Mouse (Mus musculus): ENCODE measurements around the gene Fbxl21. TPM values are rescaled to one million over a fixed set of nuclear protein-coding genes. Genes with fewer than 3 reads are reported as not detected.

Fbxl21 gene
- polyA plus RNA-seq, 1 experiment = 2.2 TPM

GRCm38 (mm10) chr13:56529031-56529430 is 6.8 kb downstream of the Fbxl21 start:
- no peaks in the 10 kb centered on the region for H3K36me3 ChIP-seq (ENCODE audit: control insufficient read depth, insufficient read depth, low read length)
- H3K4me3 ChIP-seq (ENCODE audit: low read depth, low read length) = no peak overlapping the region
- no peak for TF ChIP-seq POLR2A (IDR thresholded peaks at IDR 0.05; ENCODE audit: low read depth, low read length)
- TF ChIP-seq CTCF (IDR thresholded peaks at IDR 0.05; ENCODE audit: extremely low read depth, insufficient read length, insufficient replicate concordance, low read depth, low read length) = no peak
- 0 out of 2 replicates have a peak, but pooled peaks cover 3% of the 10 kb centered on the region for H3K4me1 ChIP-seq (ENCODE audit: control insufficient read depth, insufficient read depth, insufficient read length, low read length)
- no peak overlapping the region for H3K27ac ChIP-seq (ENCODE audit: insufficient read depth, low read depth, low read length)
- no peaks in the 10 kb centered on the region for H3K27me3 ChIP-seq (ENCODE audit: control insufficient read depth, insufficient read depth, low read length)
- 24% methylated on average over 4 of the region's 4 CpGs for WGBS

DNA sequence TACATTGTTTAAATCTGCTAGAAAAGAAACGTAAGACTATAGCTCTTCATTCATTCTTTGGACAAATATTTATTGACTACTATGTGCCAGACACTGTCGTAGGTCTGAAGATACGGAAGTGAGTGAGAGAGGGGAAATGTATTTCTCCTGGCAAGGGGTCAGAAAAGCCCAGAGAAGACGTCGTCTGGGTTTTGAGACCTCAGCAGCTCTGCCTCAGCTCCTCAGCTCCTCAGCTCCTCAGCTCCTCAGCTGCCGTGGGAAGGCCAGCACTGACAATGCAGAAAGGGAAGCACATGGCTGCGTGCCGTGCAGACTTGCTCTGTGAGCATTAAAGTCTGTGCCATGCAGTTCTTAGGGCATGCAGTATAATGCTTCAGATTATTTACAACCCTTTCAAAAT is 7.4 kb downstream of the Fbxl21 start:
- 59% methylated on average over 8 of the region's 8 CpGs for WGBS
- H3K27me3 ChIP-seq (ENCODE audit: control insufficient read depth, insufficient read depth, low read length) = no peaks in the 10 kb centered on the region
- TF ChIP-seq CTCF (IDR thresholded peaks at IDR 0.05; ENCODE audit: extremely low read depth, insufficient read length, insufficient replicate concordance, low read depth, low read length) (no peak), POLR2A (IDR thresholded peaks at IDR 0.05; ENCODE audit: low read depth, low read length) (no peak)

DNA sequence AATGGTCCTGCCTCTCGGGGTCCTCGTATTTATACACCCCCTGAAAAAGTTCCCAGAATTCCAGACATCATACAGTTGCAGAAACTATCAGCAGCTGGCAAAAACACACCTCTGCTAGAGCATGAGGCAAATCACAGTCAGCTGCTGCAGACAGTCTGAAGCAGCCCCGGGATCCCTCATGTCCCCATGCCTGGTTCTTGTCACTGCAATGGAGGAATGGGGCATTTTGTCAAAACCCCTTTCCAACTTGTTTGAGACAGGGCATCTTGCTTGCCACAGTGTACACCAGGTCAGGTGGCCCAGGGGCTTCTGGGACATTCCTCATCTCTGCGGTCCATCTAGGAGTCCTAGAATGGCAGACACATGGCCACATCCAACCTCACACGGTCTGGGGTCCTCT is 12.7 kb downstream of the Fbxl21 start:
- WGBS = 88% methylated on average over 5 of the region's 5 CpGs
- Histone ChIP-seq H3K4me1 (ENCODE audit: control insufficient read depth, insufficient read depth, insufficient read length, low read length) (no peaks in the 10 kb centered on the region), H3K36me3 (ENCODE audit: control insufficient read depth, insufficient read depth, low read length) (no peaks in the 10 kb centered on the region), H3K27me3 (ENCODE audit: control insufficient read depth, insufficient read depth, low read length) (no peaks in the 10 kb centered on the region), H3K4me3 (ENCODE audit: low read depth, low read length) (no peak overlapping the region), H3K27ac (ENCODE audit: insufficient read depth, low read depth, low read length) (no peak overlapping the region)
- TF ChIP-seq POLR2A (IDR thresholded peaks at IDR 0.05; ENCODE audit: low read depth, low read length) = no peak
- no peak for TF ChIP-seq CTCF (IDR thresholded peaks at IDR 0.05; ENCODE audit: extremely low read depth, insufficient read length, insufficient replicate concordance, low read depth, low read length)

More for the DNA sequence above, 7.4 kb downstream of the Fbxl21 start:
- Histone ChIP-seq H3K4me1 (ENCODE audit: control insufficient read depth, insufficient read depth, insufficient read length, low read length) (0 out of 2 replicates have a peak, but pooled peaks cover 3% of the 10 kb centered on the region), H3K27ac (ENCODE audit: insufficient read depth, low read depth, low read length) (no peak overlapping the region), H3K36me3 (ENCODE audit: control insufficient read depth, insufficient read depth, low read length) (no peaks in the 10 kb centered on the region), H3K4me3 (ENCODE audit: low read depth, low read length) (no peak overlapping the region)

DNA sequence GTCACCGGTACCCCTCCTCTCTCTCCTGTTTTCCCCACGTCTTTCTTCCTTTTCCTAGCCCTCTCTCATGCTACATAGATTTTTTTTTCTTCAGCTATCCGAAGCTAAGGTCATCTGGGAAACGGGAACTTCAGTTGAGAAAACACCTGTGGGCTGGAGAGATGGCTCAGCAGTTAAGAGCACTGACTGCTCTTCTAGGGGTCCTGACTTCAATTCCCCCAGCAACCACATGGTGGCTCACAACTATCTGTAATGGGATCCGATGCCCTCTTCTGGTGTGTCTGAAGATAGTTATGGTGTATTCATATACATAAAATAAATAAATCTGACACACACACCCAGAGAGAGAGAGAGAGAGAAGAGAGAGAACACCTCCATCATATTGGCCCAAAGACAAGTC is 13.3 kb downstream of the Fbxl21 start:
- TF ChIP-seq POLR2A (IDR thresholded peaks at IDR 0.05; ENCODE audit: low read depth, low read length) = no peak
- no peak for TF ChIP-seq CTCF (IDR thresholded peaks at IDR 0.05; ENCODE audit: extremely low read depth, insufficient read length, insufficient replicate concordance, low read depth, low read length)
- no peaks in the 10 kb centered on the region for H3K4me1 ChIP-seq (ENCODE audit: control insufficient read depth, insufficient read depth, insufficient read length, low read length)
- no peak overlapping the region for H3K27ac ChIP-seq (ENCODE audit: insufficient read depth, low read depth, low read length)
- no peaks in the 10 kb centered on the region for H3K36me3 ChIP-seq (ENCODE audit: control insufficient read depth, insufficient read depth, low read length)
- no peak overlapping the region for H3K4me3 ChIP-seq (ENCODE audit: low read depth, low read length)
- WGBS = 77% methylated on average over 5 of the region's 5 CpGs
- H3K27me3 ChIP-seq (ENCODE audit: control insufficient read depth, insufficient read depth, low read length) = no peaks in the 10 kb centered on the region

DNA sequence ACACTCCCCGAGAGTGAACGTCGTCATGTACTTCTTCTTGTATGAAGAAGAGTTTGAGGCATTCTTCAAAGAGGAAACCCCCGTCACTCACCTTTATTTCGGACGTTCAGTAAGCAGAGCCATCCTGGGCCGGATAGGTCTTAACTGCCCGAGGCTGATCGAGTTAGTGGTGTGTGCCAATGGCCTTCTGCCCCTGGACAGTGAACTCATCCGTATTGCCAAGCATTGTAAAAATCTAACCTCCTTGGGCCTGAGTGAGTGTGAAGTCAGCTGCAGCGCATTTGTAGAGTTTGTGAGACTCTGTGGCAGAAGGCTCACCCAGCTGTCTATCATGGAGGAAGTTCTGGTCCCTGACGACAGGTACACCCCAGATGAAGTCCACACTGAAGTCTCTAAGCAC is 14.8 kb downstream of the Fbxl21 start:
- no peaks in the 10 kb centered on the region for H3K27me3 ChIP-seq (ENCODE audit: control insufficient read depth, insufficient read depth, low read length)
- H3K27ac ChIP-seq (ENCODE audit: insufficient read depth, low read depth, low read length) = no peak overlapping the region
- no peak for TF ChIP-seq CTCF (IDR thresholded peaks at IDR 0.05; ENCODE audit: extremely low read depth, insufficient read length, insufficient replicate concordance, low read depth, low read length)
- TF ChIP-seq POLR2A (IDR thresholded peaks at IDR 0.05; ENCODE audit: low read depth, low read length) = no peak
- whole genome bisulfite sequencing = 89% methylated on average over 12 of the region's 12 CpGs
- H3K4me3 ChIP-seq (ENCODE audit: low read depth, low read length) = no peak overlapping the region
- H3K4me1 ChIP-seq (ENCODE audit: control insufficient read depth, insufficient read depth, insufficient read length, low read length) = no peaks in the 10 kb centered on the region
- no peaks in the 10 kb centered on the region for H3K36me3 ChIP-seq (ENCODE audit: control insufficient read depth, insufficient read depth, low read length)

- no peak overlapping the region for H3K27ac ChIP-seq (ENCODE audit: insufficient read depth, low read depth, low read length)
- 95% methylated on average over 4 of the region's 4 CpGs for WGBS
- TF ChIP-seq CTCF (IDR thresholded peaks at IDR 0.05; ENCODE audit: extremely low read depth, insufficient read length, insufficient replicate concordance, low read depth, low read length) (no peak), POLR2A (IDR thresholded peaks at IDR 0.05; ENCODE audit: low read depth, low read length) (no peak)
- H3K4me3 ChIP-seq (ENCODE audit: low read depth, low read length) = no peak overlapping the region
- no peaks in the 10 kb centered on the region for H3K4me1 ChIP-seq (ENCODE audit: control insufficient read depth, insufficient read depth, insufficient read length, low read length)
- no peaks in the 10 kb centered on the region for H3K27me3 ChIP-seq (ENCODE audit: control insufficient read depth, insufficient read depth, low read length)
- no peaks in the 10 kb centered on the region for H3K36me3 ChIP-seq (ENCODE audit: control insufficient read depth, insufficient read depth, low read length)
These were observed 17.6 kb downstream of the Fbxl21 start for GRCm38 (mm10) chr13:56539846-56540245.

- Histone ChIP-seq H3K4me1 (ENCODE audit: control insufficient read depth, insufficient read depth, insufficient read length, low read length) (peaks cover 6% of the 10 kb centered on the region; the same call in 1 of the 2 replicates), H3K4me3 (ENCODE audit: low read depth, low read length) (no peak overlapping the region), H3K27me3 (ENCODE audit: control insufficient read depth, insufficient read depth, low read length) (no peaks in the 10 kb centered on the region), H3K27ac (ENCODE audit: insufficient read depth, low read depth, low read length) (no peak overlapping the region), H3K36me3 (ENCODE audit: control insufficient read depth, insufficient read depth, low read length) (no peaks in the 10 kb centered on the region)
- WGBS = 93% methylated on average over 9 of the region's 9 CpGs
- TF ChIP-seq POLR2A (IDR thresholded peaks at IDR 0.05; ENCODE audit: low read depth, low read length) = no peak
- no peak for TF ChIP-seq CTCF (IDR thresholded peaks at IDR 0.05; ENCODE audit: extremely low read depth, insufficient read length, insufficient replicate concordance, low read depth, low read length)
These were observed 21.5 kb downstream of the Fbxl21 start for GRCm38 (mm10) chr13:56543805-56544204.

All from small intestine, adult 2 months (tissue).